Mouse (Mus musculus): Measurements from ENCODE around the gene Ces1b. TPM values are rescaled to one million over a fixed set of nuclear protein-coding genes. Genes with fewer than 3 reads are reported as not detected.

Ces1b gene
- not detected for polyA plus RNA-seq (2015; fragmentation: Illumina TruSeq; extraction: RNeasy Lipid Tissue Mini Kit (QIAGEN cat#74804); ENCODE audit: insufficient read depth, low read depth, low replicate concordance)

GRCm38 (mm10) chr8:93079887-93080286 is at the start of gene Ces1b:
Gene Ces1b, minus strand, starts transcription at chr8:93080017.

GRCm38 (mm10) chr8:93048092-93048491 is 31.7 kb downstream of the Ces1b start, which contains the start of gene Ces1a:
Gene Ces1a, minus strand, starts transcription at chr8:93048192.

Other genes with a start within 250 kb of the Ces1b start
- 0.94 TPM for gene Lpcat2, start 224.7 kb downstream of the Ces1b start, polyA plus RNA-seq (2015; fragmentation: Illumina TruSeq; extraction: RNeasy Lipid Tissue Mini Kit (QIAGEN cat#74804); ENCODE audit: insufficient read depth, low read depth, low replicate concordance)
- gene Capns2, start 178.6 kb downstream of the Ces1b start, polyA plus RNA-seq (2015; fragmentation: Illumina TruSeq; extraction: RNeasy Lipid Tissue Mini Kit (QIAGEN cat#74804); ENCODE audit: insufficient read depth, low read depth, low replicate concordance), result not detected
- 0.22 TPM for gene Slc6a2, start 119.9 kb downstream of the Ces1b start, polyA plus RNA-seq (2015; fragmentation: Illumina TruSeq; extraction: RNeasy Lipid Tissue Mini Kit (QIAGEN cat#74804); ENCODE audit: insufficient read depth, low read depth, low replicate concordance)
- gene Ces1a, start 31.8 kb downstream of the Ces1b start, polyA plus RNA-seq (2015; fragmentation: Illumina TruSeq; extraction: RNeasy Lipid Tissue Mini Kit (QIAGEN cat#74804); ENCODE audit: insufficient read depth, low read depth, low replicate concordance), result not detected
- not detected for gene Ces1c, start 51.3 kb upstream of the Ces1b start, polyA plus RNA-seq (2015; fragmentation: Illumina TruSeq; extraction: RNeasy Lipid Tissue Mini Kit (QIAGEN cat#74804); ENCODE audit: insufficient read depth, low read depth, low replicate concordance)
- gene Ces1d, start 117.8 kb upstream of the Ces1b start, polyA plus RNA-seq (2015; fragmentation: Illumina TruSeq; extraction: RNeasy Lipid Tissue Mini Kit (QIAGEN cat#74804); ENCODE audit: insufficient read depth, low read depth, low replicate concordance), result 51.5 TPM
- gene Ces1e, start 149.6 kb upstream of the Ces1b start, polyA plus RNA-seq (2015; fragmentation: Illumina TruSeq; extraction: RNeasy Lipid Tissue Mini Kit (QIAGEN cat#74804); ENCODE audit: insufficient read depth, low read depth, low replicate concordance), result 8.5 TPM
- 2.4 TPM for gene Ces1f, start 199.7 kb upstream of the Ces1b start, polyA plus RNA-seq (2015; fragmentation: Illumina TruSeq; extraction: RNeasy Lipid Tissue Mini Kit (QIAGEN cat#74804); ENCODE audit: insufficient read depth, low read depth, low replicate concordance)